Mouse (Mus musculus) kidney, postnatal 0 days (tissue): Measurements from ENCODE around the gene Gm20388. TPM values are rescaled to one million over a fixed set of nuclear protein-coding genes. Genes with fewer than 3 reads are reported as not detected.
A peak's percentile ranks its signal among the peaks of the same experiment; 100 is the strongest.

ENCODE experiments used
- ATAC-seq: fragments of 200-750 bp; cut with Nextera tagmentation; replicated peaks from 2 replicates; pipeline ENCODE4 v1.8.0; 2017; ENCODE audit warnings: low read depth, moderate number of reproducible peaks, moderate TSS enrichment, moderate library complexity; ENCODE audit not compliant: low FRiP score
- DNase-seq: peaks from one replicate; pipeline ENCODE4 v3.0.0-alpha.2; 2016; ENCODE audit warnings: low spot score
- H3K27ac ChIP-seq: fragments of 300-500 bp; sonication (generic); 2 replicates; pipeline ENCODE4 v1.5.1; 2014; ENCODE audit warnings: mild to moderate bottlenecking
- H3K27me3 ChIP-seq: fragments of 300-500 bp; sonication (generic); 2 replicates; pipeline ENCODE4 v1.6.1; 2014; ENCODE audit warnings: low read length, mixed read lengths; ENCODE audit not compliant: insufficient read depth
- H3K36me3 ChIP-seq: fragments of 300-500 bp; sonication (generic); 2 replicates; pipeline ENCODE4 v1.6.1; 2014; ENCODE audit warnings: low read length, mixed read lengths; ENCODE audit not compliant: insufficient read depth
- H3K4me1 ChIP-seq: fragments of 300-500 bp; sonication (generic); replicated peaks from 2 replicates; pipeline ENCODE4 v1.6.1; 2014; ENCODE audit warnings: antibody characterized with exemption, low read length, mixed read lengths; ENCODE audit not compliant: insufficient read depth
- H3K4me2 ChIP-seq: fragments of 300-500 bp; sonication (generic); 2 replicates; pipeline ENCODE4 v1.6.1; 2014; ENCODE audit warnings: mild to moderate bottlenecking, low read length, moderate library complexity, mixed read lengths
- H3K4me3 ChIP-seq: fragments of 300-500 bp; sonication (generic); replicated peaks from 2 replicates; pipeline ENCODE4 v1.5.1; 2014; ENCODE audit warnings: low read depth, low read length
- H3K9ac ChIP-seq: fragments of 300-500 bp; sonication (generic); 2 replicates; pipeline ENCODE4 v1.6.1; 2014; ENCODE audit warnings: low read depth, low read length
- H3K9me3 ChIP-seq: fragments of 300-500 bp; sonication (generic); replicated peaks from 2 replicates; pipeline ENCODE4 v1.6.1; 2016; ENCODE audit warnings: low read length, inconsistent platforms, mixed read lengths
- CTCF ChIP-seq: IDR thresholded peaks from 2 replicates; pipeline ENCODE4 v1.5.1; 2016; ENCODE audit warnings: antibody characterized with exemption, low read depth, mild to moderate bottlenecking, moderate library complexity
- WGBS: fragments of 180-500 bp; shearing (Covaris S2); extraction: QIAGEN DNeasy Blood & Tissue Kit; methylation state at CpG from one replicate; pipeline ENCODE4 v1.1.7; 2014; 5-methylcytosine and 5-hydroxymethylcytosine counted together
- polyA plus RNA-seq: library from polyadenylated mRNA; unstranded; fragments of >200 nt; fragmentation: Nextera tagmentation; extraction: Ambion mirVana; gene quantifications from 2 replicates; pipeline ENCODE4 v1.2.1, GENCODE M21; 2015

Gm20388 gene
- polyA plus RNA-seq, 1 experiment from 2014 or later = not detected

GRCm38 (mm10) chr8:121973906-121974305 is 2063.3 kb downstream of the Gm20388 start:
- no peaks in the 10 kb centered on the region for H3K9me3 ChIP-seq
- WGBS = 95% methylated on average over 28 of the region's 28 CpGs
- no peak overlapping the region for H3K4me3 ChIP-seq
- ATAC-seq (no peak), DNase-seq (no peak)
- peaks cover 34% of the 10 kb centered on the region for H3K36me3 ChIP-seq
- no peaks in the 10 kb centered on the region for H3K27me3 ChIP-seq
- TF ChIP-seq CTCF = no peak
- no peak overlapping the region for H3K4me2 ChIP-seq
- H3K9ac ChIP-seq = no peak overlapping the region
- no peaks in the 10 kb centered on the region for H3K4me1 ChIP-seq
- H3K27ac ChIP-seq = no peak overlapping the region

GRCm38 (mm10) chr8:121977819-121978590 is 2067.4 kb downstream of the Gm20388 start:
- no peak overlapping the region for H3K4me2 ChIP-seq
- peaks cover 51% of the 10 kb centered on the region for H3K36me3 ChIP-seq
- H3K27ac ChIP-seq = no peak overlapping the region
- no peak overlapping the region for H3K9ac ChIP-seq
- ATAC-seq = peak; percentile 65; the same call in 1 of the 2 replicates
- no peak overlapping the region for H3K4me3 ChIP-seq
- no peaks in the 10 kb centered on the region for H3K9me3 ChIP-seq
- 62% methylated on average over 8 of the region's 8 CpGs for WGBS
- H3K4me1 ChIP-seq = no peaks in the 10 kb centered on the region
- no peaks in the 10 kb centered on the region for H3K27me3 ChIP-seq
- peak; percentile 87 for TF ChIP-seq CTCF
- peak; percentile 92 for DNase-seq

GRCm38 (mm10) chr8:121978670-121979069 is 2068.0 kb downstream of the Gm20388 start:
- H3K4me2 ChIP-seq = no peak overlapping the region
- TF ChIP-seq CTCF = no peak
- no peaks in the 10 kb centered on the region for H3K4me1 ChIP-seq
- no peak overlapping the region for H3K9ac ChIP-seq
- DNase-seq (no peak), ATAC-seq (no peak)
- H3K36me3 ChIP-seq = peaks cover 51% of the 10 kb centered on the region
- 91% methylated on average over 13 of the region's 13 CpGs for WGBS
- H3K27me3 ChIP-seq = no peaks in the 10 kb centered on the region
- no peaks in the 10 kb centered on the region for H3K9me3 ChIP-seq
- no peak overlapping the region for H3K27ac ChIP-seq
- H3K4me3 ChIP-seq = no peak overlapping the region

GRCm38 (mm10) chr8:121980792-121981519 is 2070.3 kb downstream of the Gm20388 start:
- Histone ChIP-seq H3K4me2 (no peak overlapping the region), H3K4me3 (no peak overlapping the region), H3K36me3 (peaks cover 36% of the 10 kb centered on the region), H3K27me3 (no peaks in the 10 kb centered on the region), H3K9me3 (no peaks in the 10 kb centered on the region), H3K4me1 (no peaks in the 10 kb centered on the region), H3K9ac (no peak overlapping the region), H3K27ac (0 out of 2 replicates have a peak overlapping the region, but pooled peaks have one; percentile 36)
- no peak for TF ChIP-seq CTCF
- peak; percentile 22 for ATAC-seq
- 89% methylated on average over 11 of the region's 11 CpGs for WGBS
- DNase-seq = no peak

GRCm38 (mm10) chr8:121981520-121981895 is 2070.9 kb downstream of the Gm20388 start:
- H3K9me3 ChIP-seq = no peaks in the 10 kb centered on the region
- H3K27ac ChIP-seq = 0 out of 2 replicates have a peak overlapping the region, but pooled peaks have one; percentile 36
- H3K4me2 ChIP-seq = no peak overlapping the region
- H3K27me3 ChIP-seq = no peaks in the 10 kb centered on the region
- no peak for DNase-seq
- H3K36me3 ChIP-seq = peaks cover 30% of the 10 kb centered on the region
- no peaks in the 10 kb centered on the region for H3K4me1 ChIP-seq
- ATAC-seq = peak; percentile 72
- TF ChIP-seq CTCF = no peak
- no peak overlapping the region for H3K9ac ChIP-seq
- H3K4me3 ChIP-seq = no peak overlapping the region
- WGBS = 76% methylated on average over 7 of the region's 7 CpGs

GRCm38 (mm10) chr8:121985673-121986072 is 2075.0 kb downstream of the Gm20388 start:
- Histone ChIP-seq H3K27me3 (no peaks in the 10 kb centered on the region), H3K4me1 (no peaks in the 10 kb centered on the region), H3K4me3 (no peak overlapping the region), H3K36me3 (peaks cover 31% of the 10 kb centered on the region), H3K27ac (no peak overlapping the region), H3K9ac (no peak overlapping the region), H3K4me2 (no peak overlapping the region), H3K9me3 (no peaks in the 10 kb centered on the region)
- TF ChIP-seq CTCF = no peak
- WGBS = 90% methylated on average over 3 of the region's 3 CpGs
- DNase-seq = no peak
- no peak for ATAC-seq
